Mouse (Mus musculus): Measurements from ENCODE around the gene Ulk1.

The Ulk1 gene

GRCm38 (mm10) chr5:110769272-110769671, 40.6 kb downstream of the Ulk1 start:
- no peak for DNase-seq (ENCODE audit: low spot score in 2 of 2)

DNA sequence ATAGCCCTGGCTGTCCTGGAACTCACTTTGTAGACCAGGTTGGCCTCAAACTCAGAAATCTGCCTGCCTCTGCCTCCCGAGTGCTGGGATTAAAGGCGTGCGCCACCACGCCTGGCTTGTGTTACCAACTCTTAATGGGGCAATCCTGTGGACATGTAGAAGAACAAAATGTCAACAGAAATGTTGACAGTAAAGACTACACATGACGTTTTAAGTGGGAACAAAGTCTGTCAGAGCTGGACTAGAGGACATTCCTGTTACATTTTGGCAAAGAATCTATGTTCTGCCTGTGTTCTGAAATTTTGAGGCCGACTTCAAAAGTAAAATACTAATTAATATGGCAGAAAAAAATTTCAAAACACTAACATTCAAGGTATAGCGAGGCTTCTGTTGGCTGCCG, 46.0 kb downstream of the Ulk1 start:
- no peak for DNase-seq (ENCODE audit: low spot score in 2 of 2)

GRCm38 (mm10) chr5:110745021-110745420, 64.9 kb downstream of the Ulk1 start:
- no peak for DNase-seq (ENCODE audit: low spot score in 2 of 2)

DNA sequence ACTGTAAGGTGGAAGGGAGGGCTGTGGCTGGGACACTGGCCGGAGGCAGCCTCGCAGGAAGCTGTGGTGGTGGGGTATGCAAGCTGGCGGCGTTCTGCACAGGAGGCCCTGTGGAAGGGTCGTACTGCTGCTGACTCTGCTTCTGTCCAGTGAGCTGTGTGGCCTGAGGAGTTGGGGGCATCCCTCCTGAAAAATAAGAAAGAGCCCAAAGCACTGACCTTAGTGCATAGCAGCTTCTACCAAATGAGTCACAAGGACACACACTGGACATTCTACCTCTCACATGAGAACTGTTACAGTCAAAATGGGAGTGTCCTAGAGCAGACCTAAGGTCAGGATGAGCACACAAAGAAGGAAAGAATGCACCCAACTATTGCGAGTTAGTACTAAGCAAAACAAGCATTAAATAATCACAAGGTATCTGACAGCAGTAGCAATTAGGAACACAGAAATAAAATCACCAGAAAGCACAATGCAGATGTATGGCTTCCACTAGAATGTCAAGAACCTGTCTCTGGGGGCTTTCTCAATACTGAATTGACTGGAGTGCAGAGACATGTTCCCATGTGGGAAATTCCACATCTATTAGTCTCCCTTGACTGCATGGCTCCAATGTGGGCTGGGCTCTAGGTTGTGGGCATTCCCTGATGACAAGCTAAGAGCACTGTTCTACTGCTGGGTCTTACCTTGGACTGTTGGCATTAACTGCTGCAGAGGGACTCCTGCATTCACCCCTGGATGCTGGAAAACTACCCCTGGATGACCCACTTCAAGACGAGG, 70.2 kb downstream of the Ulk1 start:
- DNase-seq (ENCODE audit: low spot score in 2 of 2), result no peak

- no peak for DNase-seq (ENCODE audit: low spot score in 2 of 2)
Observed at GRCm38 (mm10) chr5:110735606-110736005, 74.3 kb downstream of the Ulk1 start.

Data from spleen, postnatal 36 days (tissue).